Mouse (Mus musculus) layer of hippocampus, postnatal 25 days (tissue): ENCODE data around the gene Gm3646. TPM values are rescaled to one million over a fixed set of nuclear protein-coding genes. Genes with fewer than 3 reads are reported as not detected.

Experiments
- DNase-seq, 2 experiments: peaks; one replicate each; pipeline ENCODE4 v3.0.0; 2022; ENCODE audit warnings: mixed read lengths in 2 of 2, low spot score in 1 of 2; ENCODE audit errors: extremely low spot score in 1 of 2
- total RNA-seq, 2 experiments: library from RNA; stranded (reverse); gene quantifications; 2 replicates each; pipeline ENCODE4 v1.2.3; 2021

Gene Gm3646
- total RNA-seq, 2 experiments from 2014 or later, result not detected

DNA sequence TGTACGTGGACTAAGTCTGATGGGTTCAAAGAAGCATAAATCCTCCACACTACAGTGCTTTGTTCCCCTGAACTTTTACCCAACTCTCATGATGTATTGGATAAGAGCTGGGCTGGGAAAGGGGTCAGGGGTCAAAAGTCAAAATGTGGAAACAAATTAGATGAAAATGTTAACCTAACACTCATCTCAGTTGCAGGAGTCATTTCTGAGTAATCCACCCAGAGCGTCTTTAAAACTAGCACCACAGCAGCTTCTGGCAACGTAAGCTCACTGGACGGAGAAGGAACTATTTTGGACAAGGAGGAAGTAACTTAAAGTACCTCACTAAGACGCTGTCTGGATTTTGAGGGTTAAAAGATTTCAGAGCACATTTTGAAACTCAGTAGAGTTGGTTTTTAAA is 20.5 kb downstream of the Gm3646 start:
- no peak for DNase-seq

DNA sequence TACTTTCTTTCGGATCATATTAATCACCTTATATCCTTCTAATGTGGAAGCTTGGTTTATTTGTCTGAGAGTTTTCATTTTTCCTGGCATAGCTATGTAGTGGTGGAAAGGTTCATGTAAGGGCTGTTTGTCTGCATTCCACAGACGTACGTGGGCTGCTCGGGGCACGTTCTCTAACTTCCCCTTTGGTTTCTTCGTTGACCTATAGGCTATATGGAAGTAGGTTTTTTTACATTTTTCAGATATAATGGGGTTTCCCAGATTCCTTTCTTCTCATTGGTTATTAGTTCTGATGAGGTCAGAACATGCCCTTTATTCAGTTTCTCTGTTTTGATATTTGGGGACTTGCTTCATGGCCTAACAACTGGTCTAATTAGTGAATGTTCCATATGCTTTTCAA is 23.3 kb downstream of the Gm3646 start:
- no peak for DNase-seq

GRCm38 (mm10) chr1:39779111-39779980 is 25.8 kb downstream of the Gm3646 start:
- DNase-seq, result no peak

- no peak for DNase-seq
Measured at GRCm38 (mm10) chr1:39773991-39774729, 31.0 kb downstream of the Gm3646 start.

DNA sequence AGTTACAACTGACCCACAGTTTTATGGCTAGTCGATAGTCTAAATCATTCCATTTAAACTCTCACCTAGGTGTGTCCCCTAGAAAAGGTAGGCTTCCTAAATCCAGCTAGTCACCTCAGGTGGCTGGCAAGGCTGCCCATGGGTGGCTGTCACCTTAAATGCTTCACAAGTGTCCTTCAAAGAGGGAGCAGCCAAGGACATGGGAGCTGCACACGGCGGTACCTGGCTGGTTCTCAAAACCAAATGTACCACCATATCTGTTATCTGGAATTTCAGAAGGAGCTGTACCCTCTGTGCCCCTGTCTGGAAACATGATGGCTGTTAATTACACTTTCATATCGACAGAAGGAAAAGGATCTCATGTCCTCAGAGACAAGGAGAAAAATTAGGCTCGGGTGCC is 31.6 kb downstream of the Gm3646 start:
- DNase-seq, result no peak

- DNase-seq, result no peak
Measured at GRCm38 (mm10) chr1:39772401-39773095, 32.6 kb downstream of the Gm3646 start.

DNA sequence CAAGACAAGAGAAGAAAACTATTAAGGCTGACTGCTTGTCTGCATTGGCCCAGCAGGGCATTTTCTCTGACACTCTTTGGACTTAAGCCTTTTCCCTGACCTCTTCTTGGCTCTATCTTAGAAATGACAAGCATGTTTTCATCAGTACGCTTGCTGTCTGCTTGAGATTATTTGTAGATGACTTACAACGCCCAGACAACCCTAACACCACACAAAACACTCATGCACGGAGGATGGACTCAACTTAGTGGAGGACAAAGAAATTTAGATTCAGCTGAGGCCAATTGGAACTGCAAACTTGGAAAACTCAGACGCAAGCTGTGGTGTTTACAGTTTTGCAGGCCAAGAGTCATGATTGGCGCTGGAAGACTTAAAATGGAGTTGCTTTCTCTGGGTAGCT is 34.7 kb downstream of the Gm3646 start:
- no peak for DNase-seq

- DNase-seq, result no peak
Measured at GRCm38 (mm10) chr1:39768017-39768416, 37.1 kb downstream of the Gm3646 start.

- no peak for DNase-seq
Measured at GRCm38 (mm10) chr1:39765854-39766493, 39.2 kb downstream of the Gm3646 start.

DNA sequence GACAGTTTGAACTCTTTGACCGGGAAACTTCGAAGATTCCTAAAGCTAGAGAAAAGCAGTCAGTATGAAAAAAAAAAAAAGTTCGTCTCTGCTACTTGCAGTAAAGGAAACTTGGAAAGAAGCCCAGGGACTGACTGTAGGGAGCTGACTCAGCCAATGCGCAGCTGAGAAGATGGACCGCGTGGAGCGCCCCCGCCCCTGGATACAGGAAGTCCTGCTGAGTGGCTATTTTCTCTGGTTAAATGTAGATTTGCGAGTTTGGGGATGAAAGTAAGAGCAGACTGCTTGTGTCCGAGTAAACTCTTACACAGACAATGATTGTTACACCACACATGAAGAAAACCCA is 43.1 kb downstream of the Gm3646 start:
- peak; percentile 14 to 19 for DNase-seq

DNA sequence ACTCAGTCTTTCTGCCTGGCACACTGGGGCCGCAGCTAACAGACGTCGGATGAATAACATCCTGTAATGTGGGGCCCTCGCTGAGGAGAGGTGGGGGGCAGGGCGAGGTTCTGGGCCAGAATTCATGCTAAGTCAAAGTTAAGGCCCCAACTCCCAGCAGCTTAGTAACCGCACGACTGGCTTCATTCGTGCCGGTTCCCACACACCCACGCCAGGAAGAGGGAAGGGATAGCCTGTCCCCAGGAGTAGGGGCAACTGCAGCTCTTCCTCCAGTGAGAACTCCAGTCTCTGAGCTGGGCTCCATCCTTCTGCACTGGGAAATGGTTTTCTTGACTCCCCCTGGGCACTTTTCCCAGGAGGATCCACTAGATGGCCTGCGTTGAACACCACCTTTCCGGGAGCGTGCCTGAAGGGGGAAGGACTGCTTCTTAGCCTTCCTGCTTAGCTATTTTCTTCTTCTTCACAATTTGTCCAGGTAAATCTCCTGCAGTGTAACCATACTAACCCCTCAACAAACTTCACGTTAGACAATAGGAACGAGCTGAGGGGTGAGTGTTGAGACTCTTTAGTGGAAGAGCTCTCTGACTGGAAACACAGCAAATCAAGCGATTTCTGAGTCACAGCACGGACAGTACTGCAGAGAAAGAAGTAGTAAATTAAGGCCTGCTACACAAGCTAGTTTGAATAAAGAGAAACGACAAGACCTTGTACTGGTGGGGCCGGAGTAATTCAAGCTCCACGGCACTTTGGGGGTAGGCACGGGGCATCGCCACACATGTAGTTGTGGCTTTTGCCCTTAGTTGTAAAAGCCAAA is 43.7 kb downstream of the Gm3646 start:
- DNase-seq, result peak; percentile 55 to 56

- DNase-seq, result no peak
Measured at GRCm38 (mm10) chr1:39760181-39760715, 44.9 kb downstream of the Gm3646 start.

- no peak for DNase-seq
Measured at GRCm38 (mm10) chr1:39759231-39760175, 45.6 kb downstream of the Gm3646 start.

- DNase-seq, result no peak
Measured at GRCm38 (mm10) chr1:39758244-39758643, 46.9 kb downstream of the Gm3646 start.

DNA sequence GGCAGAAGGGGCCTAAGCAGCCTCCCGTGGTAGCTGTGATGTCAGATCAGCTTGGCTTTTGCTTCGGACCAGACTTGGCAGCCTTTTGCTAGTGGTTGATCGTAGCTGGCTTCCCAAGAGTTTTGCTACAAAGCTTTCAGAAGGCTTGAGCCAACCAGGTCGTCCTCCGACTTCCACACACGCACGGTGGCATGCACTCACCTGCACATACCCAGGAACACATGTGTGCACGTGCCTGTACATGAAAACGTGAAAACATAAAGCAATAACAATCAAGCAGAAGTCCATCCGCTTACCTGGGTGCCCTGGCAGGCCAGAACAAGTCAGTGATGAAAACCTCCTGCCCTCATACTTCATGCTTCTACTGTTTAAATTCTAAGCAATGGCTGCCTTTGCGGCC is 48.2 kb downstream of the Gm3646 start:
- DNase-seq, result no peak

DNA sequence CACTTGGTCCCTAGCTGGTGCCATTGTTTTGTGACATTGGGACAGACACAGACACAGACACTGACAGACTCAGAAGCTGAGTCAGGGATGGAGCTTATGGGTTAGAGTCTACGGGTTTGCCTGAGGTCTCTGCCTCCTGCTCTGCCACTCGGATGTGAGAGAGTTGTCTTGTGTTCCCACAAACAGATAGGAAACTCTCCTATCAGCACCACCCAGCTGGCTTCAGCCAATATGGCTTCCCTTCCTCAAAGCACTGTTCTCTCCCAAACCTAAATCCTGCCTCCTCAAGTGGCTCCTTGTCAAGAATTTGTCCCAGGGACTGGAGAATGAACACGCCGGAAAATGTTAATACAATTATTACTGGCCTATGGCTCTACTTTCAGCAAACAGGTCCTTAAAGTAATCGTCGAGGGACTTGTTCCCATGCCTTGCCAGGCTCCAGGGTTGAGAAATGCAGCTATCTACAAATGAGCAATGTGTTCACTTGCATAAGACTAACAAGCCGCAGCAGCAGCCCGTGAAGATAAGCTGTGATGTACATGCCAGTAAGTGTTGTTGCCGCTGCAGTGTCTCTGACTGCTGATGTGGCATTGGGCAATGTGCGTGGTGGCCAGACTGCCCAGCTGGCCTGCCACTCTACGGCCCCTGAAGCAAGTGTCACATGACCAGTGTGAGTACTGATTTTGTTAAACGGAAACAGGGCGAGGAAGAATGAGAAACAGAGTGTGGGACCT is 50.7 kb downstream of the Gm3646 start:
- no peak for DNase-seq
